Mouse (Mus musculus) neutrophil, adult 5-6 weeks (primary cell): ENCODE data around the gene Fggy. TPM values are rescaled to one million over a fixed set of nuclear protein-coding genes. Genes with fewer than 3 reads are reported as not detected.

Experiments used
- ATAC-seq: fragments of 151-379, 151-347 bp; 2 replicates; pipeline ENCODE4 v1.8.0; 2017; ENCODE audit warnings: mild to moderate bottlenecking, moderate TSS enrichment; ENCODE audit not compliant: insufficient number of reproducible peaks, poor library complexity, low FRiP score, severe bottlenecking; ENCODE audit errors: extremely low read depth
- total RNA-seq: library from RNA; stranded (forward); fragments of 200-1000 nt; gene quantifications from 2 replicates; pipeline ENCODE4 v1.2.3, GENCODE M21; 2017

Gene Fggy
- total RNA-seq, 1 experiment from 2014 or later: 0.35 TPM

DNA sequence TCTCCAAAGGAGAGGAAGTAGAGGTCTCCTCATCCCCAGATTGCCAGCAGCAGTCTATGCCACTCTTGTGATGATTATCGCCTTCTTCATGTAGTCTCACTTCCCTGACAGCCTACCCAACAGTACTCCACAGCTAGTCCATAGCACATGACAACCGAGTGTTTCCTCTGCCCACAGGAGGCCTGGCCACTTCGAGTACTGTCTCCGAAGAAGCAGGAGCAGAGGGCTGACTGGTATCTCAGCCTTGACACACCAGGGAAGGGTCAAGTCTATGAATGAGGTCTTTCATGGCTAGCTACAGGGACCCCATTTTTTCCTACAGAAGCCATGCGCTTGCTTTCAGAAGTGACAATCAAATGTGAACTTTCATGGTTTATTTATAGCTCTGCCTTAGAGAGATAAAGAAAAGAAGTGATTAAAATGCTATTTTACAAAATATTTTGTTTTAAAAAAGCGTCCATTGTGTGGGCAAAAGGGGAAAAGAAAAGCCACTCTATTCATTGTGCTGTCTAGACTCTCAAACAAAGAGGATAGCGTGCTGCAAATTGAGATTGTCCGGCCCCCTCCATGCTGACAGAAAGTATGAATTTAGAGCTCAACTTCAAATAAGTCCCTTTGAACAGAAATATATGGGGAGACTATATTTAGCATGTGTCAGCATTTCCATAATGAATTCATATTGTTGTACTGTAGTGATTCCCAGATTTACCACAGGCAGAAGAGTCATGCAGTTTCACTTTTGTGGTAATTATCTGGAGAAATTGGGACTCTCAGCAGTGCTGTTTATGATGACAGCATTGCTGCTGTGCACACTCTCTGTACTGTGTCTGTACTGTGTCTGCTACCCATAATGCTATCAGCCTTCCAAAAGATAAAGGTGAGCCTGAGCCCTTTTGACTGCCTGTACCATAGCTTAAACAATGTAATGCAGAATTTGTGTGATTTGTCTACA lies 358.6 kb downstream of the Fggy start:
- ATAC-seq: no peak

DNA sequence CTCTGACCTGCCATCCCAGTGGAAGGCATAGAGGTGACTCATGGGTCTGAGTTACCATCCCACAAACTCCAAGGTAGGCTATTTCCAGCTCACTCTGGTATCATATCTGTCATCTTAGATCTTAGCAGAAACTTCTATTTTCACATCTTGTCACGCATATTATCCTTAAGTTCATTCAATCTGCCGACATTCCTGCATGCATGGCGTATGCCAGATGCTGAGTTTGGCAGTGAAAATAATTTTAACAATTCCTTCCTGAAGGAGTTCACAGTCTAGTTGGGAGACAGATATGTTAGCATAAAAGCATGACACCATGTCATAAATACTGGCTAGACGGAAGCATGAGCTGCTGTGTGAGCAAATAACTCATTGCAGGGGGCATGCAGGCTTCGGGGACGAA lies 360.4 kb downstream of the Fggy start:
- no peak for ATAC-seq

DNA sequence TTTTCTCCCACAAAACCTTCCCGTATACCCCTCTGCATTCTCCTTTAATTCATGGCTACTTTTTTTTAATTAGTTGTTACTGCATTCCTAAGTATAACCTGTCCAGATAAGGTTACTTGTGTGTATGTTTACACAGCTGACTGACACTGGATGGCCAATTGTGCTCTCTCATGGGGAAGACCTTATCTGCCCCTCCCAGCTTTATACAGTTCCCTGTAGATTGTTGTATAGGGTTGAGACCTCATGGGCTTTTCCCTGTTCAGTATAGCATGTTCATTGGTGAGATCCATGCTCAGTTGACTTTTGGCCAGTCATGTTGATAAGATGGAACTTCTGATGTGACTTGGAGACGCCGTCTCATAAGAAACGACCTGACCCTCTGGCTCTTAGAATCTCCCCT lies 363.1 kb downstream of the Fggy start:
- ATAC-seq: no peak

GRCm38 (mm10) chr4:95924210-95925184 lies 367.2 kb downstream of the Fggy start:
- peak; percentile 88 for ATAC-seq

GRCm38 (mm10) chr4:95928846-95929245 lies 371.5 kb downstream of the Fggy start:
- ATAC-seq: no peak

GRCm38 (mm10) chr4:95929936-95930335 lies 372.6 kb downstream of the Fggy start:
- ATAC-seq: no peak

DNA sequence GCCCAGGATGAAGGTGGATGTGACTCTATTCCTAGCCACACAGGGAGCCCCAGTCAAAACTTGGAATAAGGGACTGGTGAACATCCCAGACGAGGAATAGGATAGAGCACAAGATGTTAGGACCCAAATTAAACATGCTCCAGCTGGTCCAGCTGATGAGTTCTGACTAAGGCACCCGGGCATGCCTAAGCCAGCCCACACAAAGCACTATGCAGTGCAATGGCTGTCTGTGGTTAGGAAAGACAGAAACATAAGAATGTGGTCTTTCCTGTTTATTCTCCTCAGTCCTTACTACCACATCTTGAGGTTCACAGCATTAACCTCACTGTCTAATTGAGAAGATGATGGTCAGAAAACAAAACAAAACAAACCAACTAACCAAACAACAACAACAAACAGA lies 374.0 kb downstream of the Fggy start:
- no peak for ATAC-seq

GRCm38 (mm10) chr4:95933801-95934356 lies 376.6 kb downstream of the Fggy start:
- no peak for ATAC-seq

DNA sequence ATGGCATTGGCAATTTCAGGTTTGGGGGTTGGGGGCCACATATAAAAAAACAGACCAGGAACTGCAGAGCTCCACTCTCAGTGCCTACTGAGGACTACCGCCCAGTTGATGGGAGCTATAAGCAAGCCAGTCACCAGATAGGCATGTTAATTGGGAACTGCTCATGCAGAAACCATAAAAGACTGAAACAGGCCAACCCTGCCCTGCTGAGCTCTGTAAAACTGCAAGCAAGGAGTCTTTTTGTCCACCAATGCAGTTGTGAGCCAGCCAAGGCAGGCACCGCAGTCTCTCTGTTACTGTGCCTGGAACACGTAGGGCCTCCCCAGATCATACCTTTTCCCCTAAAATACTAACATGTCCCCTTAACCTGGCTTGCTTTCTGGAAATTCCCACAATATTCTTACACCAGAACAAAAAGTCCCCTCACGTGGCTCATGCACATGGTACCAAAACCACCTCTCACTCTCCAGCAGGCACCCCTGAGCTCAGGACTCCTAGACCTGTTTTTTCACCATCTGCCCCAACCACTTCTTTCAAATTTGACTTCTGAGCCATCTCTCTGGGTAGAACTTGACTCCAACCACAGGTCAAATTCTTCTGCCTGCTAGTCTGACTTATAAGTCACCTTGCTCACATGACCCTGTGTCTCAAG lies 377.2 kb downstream of the Fggy start:
- ATAC-seq: no peak

- ATAC-seq: no peak
These were observed 381.4 kb downstream of the Fggy start for GRCm38 (mm10) chr4:95938701-95939100.

DNA sequence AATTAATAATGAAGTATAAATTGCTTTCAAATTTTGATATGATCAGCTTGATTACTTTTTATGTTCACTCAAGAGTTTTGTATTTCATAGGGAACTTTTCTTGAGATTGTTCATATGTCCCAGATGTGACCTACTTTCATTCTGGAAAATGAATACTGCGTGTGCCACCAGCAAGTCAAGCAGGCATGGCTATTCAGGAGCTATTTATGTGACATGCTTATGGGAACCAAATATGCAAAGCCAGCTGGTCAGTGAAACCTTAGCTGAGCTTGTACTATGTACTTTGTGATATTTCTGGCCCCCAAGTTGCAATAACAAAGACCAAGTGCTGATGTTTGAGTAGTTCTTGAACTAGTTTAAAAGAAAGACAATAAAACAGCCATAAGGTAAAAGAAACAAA lies 390.6 kb downstream of the Fggy start:
- no peak for ATAC-seq

DNA sequence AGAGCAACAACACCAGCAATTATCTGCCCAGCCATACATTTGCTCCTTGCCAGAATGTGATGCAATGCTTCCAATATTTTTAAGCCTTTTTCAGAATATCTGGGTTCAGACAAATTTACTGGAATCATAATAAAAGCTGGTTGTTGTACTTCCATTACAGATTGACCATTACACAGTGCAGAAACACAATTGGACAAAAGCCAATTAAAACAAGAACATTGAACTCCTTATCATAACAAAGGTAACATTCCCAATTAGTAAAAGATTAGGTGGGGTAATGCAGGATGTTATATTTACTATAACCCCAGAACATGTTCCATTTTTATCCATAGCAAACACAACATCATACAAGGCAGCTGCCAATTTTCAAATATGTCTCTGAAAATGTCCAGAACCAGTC lies 396.0 kb downstream of the Fggy start:
- no peak for ATAC-seq

DNA sequence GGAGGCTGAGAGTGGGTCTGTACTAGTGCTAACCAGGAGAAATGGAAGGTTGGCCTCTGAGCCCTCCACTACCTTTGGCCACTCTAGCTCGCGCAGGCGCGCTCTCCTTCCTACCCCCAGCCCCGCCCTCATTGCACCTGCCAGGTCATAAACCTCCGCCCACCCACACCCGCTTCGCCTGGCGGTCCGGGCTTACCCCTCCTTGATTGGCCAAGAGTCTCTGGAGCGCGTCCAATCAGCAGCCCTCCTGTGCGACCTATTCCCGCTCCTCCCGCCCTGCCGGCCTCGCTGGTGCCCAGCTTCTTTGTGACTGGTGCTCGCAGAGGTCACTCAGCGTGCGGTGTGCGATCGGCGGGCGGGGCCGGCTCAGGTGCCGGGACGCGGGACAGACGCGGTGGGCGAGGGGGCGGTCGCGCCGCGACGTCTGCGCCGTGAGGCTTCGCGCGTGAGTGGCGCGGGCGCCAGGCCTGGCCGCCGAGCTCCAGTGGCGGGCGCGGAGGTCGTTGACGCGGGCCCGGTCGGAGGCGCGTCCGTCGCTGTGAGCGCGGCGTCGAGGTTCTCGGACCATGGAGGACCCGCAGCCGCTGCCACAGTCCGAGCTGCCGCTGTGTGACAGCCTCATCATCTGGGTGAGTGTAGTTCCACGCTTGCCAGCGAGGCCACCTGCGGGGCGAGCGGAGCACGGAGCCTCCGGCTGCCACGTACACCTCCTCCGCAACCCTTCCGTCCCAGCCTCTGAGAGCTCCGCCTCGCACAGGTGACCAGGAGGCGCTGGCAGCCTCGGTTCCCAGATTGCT lies 409.8 kb downstream of the Fggy start, which contains the start of gene Hook1:
Gene Hook1, plus strand, starts transcription at position 313 of the 797 bp plus-strand sequence.
- peak; percentile 98 for ATAC-seq
